Mouse (Mus musculus) liver, postnatal 0 days (tissue): ENCODE results near the gene Gm42878.
A peak's percentile ranks its signal among the peaks of the same experiment; 100 is the strongest.

Experiments
- CTCF ChIP-seq: sonication (generic); IDR thresholded peaks from 2 replicates; pipeline ENCODE4 v1.5.1; 2016; ENCODE audit warnings: antibody characterized with exemption, low read depth
- EP300 ChIP-seq: IDR thresholded peaks from 2 replicates; pipeline ENCODE4 v1.6.1; 2016; ENCODE audit warnings: antibody characterized with exemption, low read depth, mild to moderate bottlenecking

DNA sequence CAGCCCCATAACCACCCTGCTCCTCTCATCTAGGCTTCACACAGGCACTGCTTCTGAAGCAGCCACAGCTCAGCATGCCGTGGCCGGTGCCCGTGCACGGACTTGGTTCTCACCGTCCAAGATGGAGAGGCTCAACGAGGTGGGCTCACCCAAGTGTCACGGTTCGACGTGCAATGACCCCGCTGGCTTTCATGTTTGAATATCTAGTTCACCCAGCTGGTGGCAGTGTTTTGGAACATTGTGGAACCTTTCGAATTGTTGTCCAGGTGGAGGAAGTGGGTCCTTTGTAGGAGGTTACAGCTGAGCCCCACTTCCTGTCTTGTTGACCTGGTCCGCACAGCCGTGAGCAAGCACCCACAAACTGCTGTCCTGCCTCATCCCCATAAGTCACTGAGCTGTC is 28.9 kb upstream of the Gm42878 start:
- 0 out of 2 replicates have a peak, but pooled peaks have one; percentile 21 for TF ChIP-seq CTCF
- no peak for TF ChIP-seq EP300
